Mouse (Mus musculus) liver, embryonic 14 days (tissue): ENCODE measurements around the gene Hip1. TPM values are rescaled to one million over a fixed set of nuclear protein-coding genes. Genes with fewer than 3 reads are reported as not detected.

Source experiments
- polyA plus RNA-seq: library from polyadenylated mRNA; depleted of rRNA; stranded (reverse); fragments of >200 nt; gene quantifications from 2 replicates; pipeline ENCODE4 v1.2.3, GENCODE M21; 2012; rRNA removed

Hip1 gene
- 1.9 and 2.0 TPM in 2 replicates for polyA plus RNA-seq

GRCm38 (mm10) chr5:135544865-135545797, at the start of gene Hip1:
Gene Hip1, minus strand, starts transcription at chr5:135545120.

GRCm38 (mm10) chr5:135573006-135573405, 28.1 kb upstream of the Hip1 start, which contains the start of gene Ccl24:
Gene Ccl24, minus strand, starts transcription at chr5:135573049.

GRCm38 (mm10) chr5:135563469-135563868, 18.5 kb upstream of the Hip1 start, which contains the start of gene Ccl26:
Gene Ccl26, minus strand, starts transcription at chr5:135563569.

GRCm38 (mm10) chr5:135394004-135394823, 150.7 kb downstream of the Hip1 start, which contains the start of gene Pom121:
Gene Pom121, minus strand, starts transcription at chr5:135394546.

GRCm38 (mm10) chr5:135369787-135370654, 174.9 kb downstream of the Hip1 start, which contains the start of gene Nsun5:
Gene Nsun5, plus strand, starts transcription at chr5:135369953.

Other genes with a start within 250 kb of the Hip1 start
- gene Fkbp6, start 195.1 kb downstream of the Hip1 start, polyA plus RNA-seq = 0.05 TPM in 1 of 2 replicates, not detected in the other
- not detected in 2 replicates for gene Trim50, start 191.8 kb downstream of the Hip1 start, polyA plus RNA-seq
- gene Nsun5, start 175.2 kb downstream of the Hip1 start, polyA plus RNA-seq = 12.1 and 14.1 TPM in 2 replicates
- 5.7 and 8.6 TPM in 2 replicates for gene Pom121, start 150.6 kb downstream of the Hip1 start, polyA plus RNA-seq
- gene Ccl26, start 18.4 kb upstream of the Hip1 start, polyA plus RNA-seq = not detected in 2 replicates
- 10.5 and 12.0 TPM in 2 replicates for gene Ccl24, start 27.9 kb upstream of the Hip1 start, polyA plus RNA-seq
- gene Rhbdd2, start 87.5 kb upstream of the Hip1 start, polyA plus RNA-seq = 3.4 and 4.0 TPM in 2 replicates
- 18.1 and 22.7 TPM in 2 replicates for gene Por, start 124.9 kb upstream of the Hip1 start, polyA plus RNA-seq
- 4.6 and 5.7 TPM in 2 replicates for gene Tmem120a, start 199.3 kb upstream of the Hip1 start, polyA plus RNA-seq
- gene Styxl1, start 233.3 kb upstream of the Hip1 start, polyA plus RNA-seq = 0.05 TPM in 1 of 2 replicates, not detected in the other
- 211 and 234 TPM in 2 replicates for gene Mdh2, start 233.4 kb upstream of the Hip1 start, polyA plus RNA-seq